In genomic region chr6:93913226-93913861, GRCm38 (mm10) we compare ENCODE assay signal across 8 mouse cellular contexts.
A peak's percentile ranks its signal among the peaks of the same experiment; 100 is the strongest.
DNase-seq lines count a peak whose midpoint lies in the region; ATAC-seq lines count a peak whose summit lies in the region.

No protein-coding gene starts in this region.

- peaks cover 23% of the 10 kb centered on the region for H3K4me1 ChIP-seq in neural tube, embryonic 11.5 days (ENCODE audit: control insufficient read depth, insufficient read depth, low read length)
- peaks cover 16% of the 10 kb centered on the region for H3K4me1 ChIP-seq in embryonic facial prominence, embryonic 14.5 days (ENCODE audit: control insufficient read depth, insufficient read depth, low read length)
- H3K4me1 ChIP-seq in intestine, embryonic 16.5 days (ENCODE audit: control insufficient read depth, insufficient read depth, low read length), result peaks cover 10% of the 10 kb centered on the region
- H3K4me1 ChIP-seq in midbrain, embryonic 14.5 days (ENCODE audit: control insufficient read depth, insufficient read depth, low read length), result peaks cover 30% of the 10 kb centered on the region

- no peaks in the 10 kb centered on the region for H3K27me3 ChIP-seq in neural tube, embryonic 11.5 days (ENCODE audit: control insufficient read depth, insufficient read depth, low read length)
- H3K27me3 ChIP-seq in embryonic facial prominence, embryonic 14.5 days (replicated peaks; ENCODE audit: control insufficient read depth, insufficient read depth, low read length), result no peaks in the 10 kb centered on the region
- no peaks in the 10 kb centered on the region for H3K27me3 ChIP-seq in intestine, embryonic 16.5 days (replicated peaks; ENCODE audit: control insufficient read depth, insufficient read depth, low read length)
- no peaks in the 10 kb centered on the region for H3K27me3 ChIP-seq in midbrain, embryonic 14.5 days (ENCODE audit: control insufficient read depth, insufficient read depth, low read length)

- peak; percentile 63 for DNase-seq in neural tube, embryonic 11.5 days (ENCODE audit: low spot score)
- no peak for DNase-seq in neural tube, embryonic 10.5 days (ENCODE audit: extremely low spot score, low spot score)
- DNase-seq in embryonic facial prominence, embryonic 14.5 days (ENCODE audit: low spot score), result peak; percentile 67
- DNase-seq in midbrain, embryonic 14.5 days, result peak; percentile 78
- no peak for DNase-seq in adrenal gland, postnatal 14 days
- no peak for DNase-seq in c-Kit-positive CD71-positive TER-119-positive erythroid progenitor cells, embryonic 14.5 days (ENCODE audit: low spot score)
- DNase-seq in thymus, adult 18-20 months, result no peak

- peak overlapping the region; percentile 98 for H3K27ac ChIP-seq in neural tube, embryonic 11.5 days (ENCODE audit: low read depth, low read length)
- peak overlapping the region; percentile 87 for H3K27ac ChIP-seq in embryonic facial prominence, embryonic 14.5 days (replicated peaks; ENCODE audit: low read depth, low read length)
- peak overlapping the region; percentile 17; the same call in 1 of the 2 replicates for H3K27ac ChIP-seq in intestine, embryonic 16.5 days (ENCODE audit: low read length)
- H3K27ac ChIP-seq in midbrain, embryonic 14.5 days (replicated peaks; ENCODE audit: low read depth, low read length), result peak overlapping the region; percentile 99

- peak overlapping the region; percentile 32 for H3K4me3 ChIP-seq in neural tube, embryonic 11.5 days (ENCODE audit: low read depth, low read length)
- peak overlapping the region; percentile 39 for H3K4me3 ChIP-seq in embryonic facial prominence, embryonic 14.5 days (ENCODE audit: low read depth, low read length)
- peak overlapping the region; percentile 25 for H3K4me3 ChIP-seq in intestine, embryonic 16.5 days (ENCODE audit: low read length)
- peak overlapping the region; percentile 57 for H3K4me3 ChIP-seq in midbrain, embryonic 14.5 days (replicated peaks; ENCODE audit: low read depth, low read length)

- H3K4me2 ChIP-seq in neural tube, embryonic 11.5 days (ENCODE audit: low read depth), result peak overlapping the region; percentile 66
- H3K4me2 ChIP-seq in embryonic facial prominence, embryonic 14.5 days (ENCODE audit: low read depth, low read length), result peak overlapping the region; percentile 70
- peak overlapping the region; percentile 48 for H3K4me2 ChIP-seq in intestine, embryonic 16.5 days (ENCODE audit: low read depth, low read length)
- H3K4me2 ChIP-seq in midbrain, embryonic 14.5 days (ENCODE audit: low read length), result peak overlapping the region; percentile 65

- ATAC-seq in neural tube, embryonic 11.5 days (ENCODE audit: insufficient read depth, low FRiP score, low TSS enrichment), result peak; percentile 14
- ATAC-seq in embryonic facial prominence, embryonic 14.5 days (ENCODE audit: low read depth), result peak; percentile 59; the same call in 1 of the 2 replicates
- ATAC-seq in intestine, embryonic 16.5 days, result no peak
- ATAC-seq in midbrain, embryonic 14.5 days (ENCODE audit: low FRiP score, low TSS enrichment), result peak; percentile 54

- H3K9me3 ChIP-seq in neural tube, embryonic 11.5 days (ENCODE audit: control insufficient read depth, low read length), result no peaks in the 10 kb centered on the region
- H3K9me3 ChIP-seq in embryonic facial prominence, embryonic 14.5 days (ENCODE audit: control insufficient read depth, low read length), result no peaks in the 10 kb centered on the region
- H3K9me3 ChIP-seq in intestine, embryonic 16.5 days (ENCODE audit: control insufficient read depth, low read length), result no peaks in the 10 kb centered on the region
- H3K9me3 ChIP-seq in midbrain, embryonic 14.5 days (ENCODE audit: control insufficient read depth, low read length), result no peaks in the 10 kb centered on the region

- H3K36me3 ChIP-seq in neural tube, embryonic 11.5 days (ENCODE audit: control insufficient read depth, insufficient read depth, low read length), result no peaks in the 10 kb centered on the region
- H3K36me3 ChIP-seq in embryonic facial prominence, embryonic 14.5 days (ENCODE audit: control insufficient read depth, insufficient read depth, low read length), result no peaks in the 10 kb centered on the region
- H3K36me3 ChIP-seq in intestine, embryonic 16.5 days (ENCODE audit: control insufficient read depth, insufficient read depth, low read length), result no peaks in the 10 kb centered on the region
- no peaks in the 10 kb centered on the region for H3K36me3 ChIP-seq in midbrain, embryonic 14.5 days (ENCODE audit: control insufficient read depth, insufficient read depth, low read length)

- WGBS in neural tube, embryonic 11.5 days, result 1% methylated on average over 21 of the region's 22 CpGs
- WGBS in embryonic facial prominence, embryonic 14.5 days, result 5% methylated on average over 22 of the region's 22 CpGs
- WGBS in intestine, embryonic 16.5 days, result 15% methylated on average over 22 of the region's 22 CpGs
- WGBS in midbrain, embryonic 14.5 days, result under 1% methylated on average over 22 of the region's 22 CpGs

- peak overlapping the region; percentile 67 for H3K9ac ChIP-seq in neural tube, embryonic 11.5 days (ENCODE audit: low read length)
- peak overlapping the region; percentile 66 for H3K9ac ChIP-seq in embryonic facial prominence, embryonic 14.5 days (ENCODE audit: low read depth, low read length)
- peak overlapping the region; percentile 46 for H3K9ac ChIP-seq in intestine, embryonic 16.5 days (ENCODE audit: low read depth, low read length)
- H3K9ac ChIP-seq in midbrain, embryonic 14.5 days (replicated peaks; ENCODE audit: low read length), result peak overlapping the region; percentile 92

Comparison
In these comparisons a context has a peak if more than half of its experiments do, and no peak if none do; other contexts are left out.
1. DNase-seq: peak in neural tube, embryonic 11.5 days (single experiment), embryonic facial prominence, embryonic 14.5 days (single experiment) and midbrain, embryonic 14.5 days (single experiment); none in neural tube, embryonic 10.5 days (single experiment), adrenal gland, postnatal 14 days (single experiment), c-Kit-positive CD71-positive TER-119-positive erythroid progenitor cells, embryonic 14.5 days (single experiment) and thymus, adult 18-20 months (0 of 2).
2. H3K27ac ChIP-seq: peak in every context shown above with its lines; median percentile 99 in midbrain, embryonic 14.5 days; 98 in neural tube, embryonic 11.5 days; 87 in embryonic facial prominence, embryonic 14.5 days; 17 in intestine, embryonic 16.5 days.
3. Peak in every context shown above with its lines, with median percentiles within 50 percentile points of each other: H3K4me2 ChIP-seq, H3K4me3 ChIP-seq and H3K9ac ChIP-seq.